Mouse (Mus musculus) limb, embryonic 12.5 days (tissue): Measurements from ENCODE around the gene Tsx. TPM values are rescaled to one million over a fixed set of nuclear protein-coding genes. Genes with fewer than 3 reads are reported as not detected.
"Not testable (repeated sequence)": the region's sequence is repeated elsewhere in the genome, so short reads cannot be mapped to it uniquely, and the experiment has no call there.

ENCODE experiments used
- ATAC-seq: fragments of 200-750 bp; cut with Nextera tagmentation; 2 replicates; pipeline ENCODE4 v1.8.0; 2017; ENCODE audit warnings: low read depth, moderate TSS enrichment; ENCODE audit not compliant: insufficient number of reproducible peaks, insufficient read depth, low FRiP score, low TSS enrichment
- H3K27ac ChIP-seq: fragments of 300-500 bp; sonication (generic); 2 replicates; pipeline ENCODE4 v1.5.1; 2016; ENCODE audit warnings: mild to moderate bottlenecking, moderate library complexity
- H3K27me3 ChIP-seq: fragments of 300-500 bp; sonication (generic); 2 replicates; pipeline ENCODE4 v1.6.1; 2016; ENCODE audit warnings: mild to moderate bottlenecking, moderate library complexity
- H3K36me3 ChIP-seq: fragments of 300-500 bp; sonication (generic); 2 replicates; pipeline ENCODE4 v1.6.1; 2016; ENCODE audit warnings: mild to moderate bottlenecking, moderate library complexity
- H3K4me1 ChIP-seq: fragments of 300-500 bp; sonication (generic); replicated peaks from 2 replicates; pipeline ENCODE4 v1.6.1; 2016
- H3K4me2 ChIP-seq: fragments of 300-500 bp; sonication (generic); 2 replicates; pipeline ENCODE4 v1.6.1; 2016; ENCODE audit warnings: mild to moderate bottlenecking, moderate library complexity
- H3K4me3 ChIP-seq: fragments of 300-500 bp; sonication (generic); replicated peaks from 2 replicates; pipeline ENCODE4 v1.5.1; 2016; ENCODE audit warnings: mild to moderate bottlenecking
- H3K9ac ChIP-seq: fragments of 300-500 bp; sonication (generic); replicated peaks from 2 replicates; pipeline ENCODE4 v1.6.1; 2016; ENCODE audit warnings: mild to moderate bottlenecking, moderate library complexity
- H3K9me3 ChIP-seq: fragments of 300-500 bp; sonication (generic); 2 replicates; pipeline ENCODE4 v1.6.1; 2016; ENCODE audit warnings: mild to moderate bottlenecking, moderate library complexity
- WGBS: fragments of 180-500 bp; shearing (Covaris S2); methylation state at CpG from one replicate; pipeline ENCODE4 v1.1.7; 2016; 5-methylcytosine and 5-hydroxymethylcytosine counted together
- polyA plus RNA-seq: library from polyadenylated mRNA; unstranded; fragments of >200 nt; fragmentation: Nextera tagmentation; extraction: Ambion mirVana; gene quantifications from 2 replicates; pipeline ENCODE4 v1.2.1, GENCODE M21; 2016

Gene Tsx
- polyA plus RNA-seq, 1 experiment from 2014 or later: 0.79 TPM

DNA sequence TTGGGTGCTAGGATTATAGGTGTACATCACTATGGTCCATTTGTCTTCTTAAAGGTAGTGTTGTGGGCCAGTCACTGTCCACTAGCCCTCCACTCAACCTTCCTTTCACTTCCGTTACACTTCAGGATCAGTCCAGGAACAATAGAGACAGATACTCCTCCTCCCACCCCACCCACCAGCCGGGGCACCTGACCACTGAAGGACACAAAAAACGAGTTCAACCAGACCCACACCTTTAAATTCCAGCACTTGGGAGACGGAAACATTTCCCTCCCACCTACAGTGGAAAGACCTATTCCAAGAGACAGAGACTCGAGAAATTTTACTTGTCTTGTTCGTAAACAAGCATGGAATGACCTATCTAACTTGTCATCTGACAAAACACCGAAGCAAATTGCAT, 18.0 kb downstream of the Tsx start:
- Histone ChIP-seq H3K4me3 (no peak overlapping the region), H3K27ac (no peak overlapping the region), H3K9ac (no peak overlapping the region), H3K9me3 (no peaks in the 10 kb centered on the region), H3K4me2 (no peak overlapping the region), H3K4me1 (no peaks in the 10 kb centered on the region), H3K27me3 (peaks cover 11% of the 10 kb centered on the region), H3K36me3 (no peaks in the 10 kb centered on the region)
- no peak for ATAC-seq
- 80% methylated on average over 7 of the region's 7 CpGs for WGBS

GRCm38 (mm10) chrX:103438023-103438422, 23.8 kb downstream of the Tsx start:
- ATAC-seq: no peak
- no peak overlapping the region for H3K4me3 ChIP-seq
- H3K27ac ChIP-seq: no peak overlapping the region
- no peaks in the 10 kb centered on the region for H3K4me1 ChIP-seq
- WGBS: 20% methylated on average over 9 of the region's 9 CpGs
- no peaks in the 10 kb centered on the region for H3K36me3 ChIP-seq
- no peak overlapping the region for H3K4me2 ChIP-seq
- no peaks in the 10 kb centered on the region for H3K9me3 ChIP-seq
- H3K27me3 ChIP-seq: peaks cover 33% of the 10 kb centered on the region
- no peak overlapping the region for H3K9ac ChIP-seq

DNA sequence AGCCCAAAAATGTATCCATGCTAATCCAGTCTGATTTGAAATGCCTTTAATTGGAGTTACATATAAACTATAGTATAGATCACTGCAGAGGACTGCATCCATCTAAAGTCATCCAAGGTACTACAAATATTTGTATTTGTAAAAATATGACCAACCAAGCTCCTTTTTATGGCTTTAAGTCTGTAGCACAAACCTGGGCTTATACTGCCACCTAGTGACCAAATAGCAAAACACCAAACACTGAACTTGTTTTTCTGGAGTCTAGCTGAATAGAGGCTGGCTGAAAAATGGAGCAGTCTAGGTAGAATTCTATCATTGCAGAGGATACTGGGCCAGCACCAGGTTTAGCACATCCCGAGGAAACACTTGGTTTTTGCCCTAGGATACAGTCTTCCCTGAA, 26.5 kb downstream of the Tsx start:
- peaks cover 38% of the 10 kb centered on the region for H3K27me3 ChIP-seq
- no peaks in the 10 kb centered on the region for H3K4me1 ChIP-seq
- H3K9ac ChIP-seq: no peak overlapping the region
- 0% methylated on average over 1 of the region's 1 CpGs for WGBS
- H3K27ac ChIP-seq: no peak overlapping the region
- H3K4me2 ChIP-seq: no peak overlapping the region
- ATAC-seq: no peak
- no peak overlapping the region for H3K4me3 ChIP-seq
- no peaks in the 10 kb centered on the region for H3K36me3 ChIP-seq
- H3K9me3 ChIP-seq: no peaks in the 10 kb centered on the region

GRCm38 (mm10) chrX:103443755-103444154, 29.5 kb downstream of the Tsx start:
- no peak overlapping the region for H3K4me2 ChIP-seq
- H3K4me1 ChIP-seq: no peaks in the 10 kb centered on the region
- no peak overlapping the region for H3K9ac ChIP-seq
- H3K27me3 ChIP-seq: peaks cover 40% of the 10 kb centered on the region
- ATAC-seq: no peak
- H3K4me3 ChIP-seq: no peak overlapping the region
- no peak overlapping the region for H3K27ac ChIP-seq
- WGBS: 34% methylated on average over 7 of the region's 7 CpGs
- no peaks in the 10 kb centered on the region for H3K9me3 ChIP-seq
- no peaks in the 10 kb centered on the region for H3K36me3 ChIP-seq

DNA sequence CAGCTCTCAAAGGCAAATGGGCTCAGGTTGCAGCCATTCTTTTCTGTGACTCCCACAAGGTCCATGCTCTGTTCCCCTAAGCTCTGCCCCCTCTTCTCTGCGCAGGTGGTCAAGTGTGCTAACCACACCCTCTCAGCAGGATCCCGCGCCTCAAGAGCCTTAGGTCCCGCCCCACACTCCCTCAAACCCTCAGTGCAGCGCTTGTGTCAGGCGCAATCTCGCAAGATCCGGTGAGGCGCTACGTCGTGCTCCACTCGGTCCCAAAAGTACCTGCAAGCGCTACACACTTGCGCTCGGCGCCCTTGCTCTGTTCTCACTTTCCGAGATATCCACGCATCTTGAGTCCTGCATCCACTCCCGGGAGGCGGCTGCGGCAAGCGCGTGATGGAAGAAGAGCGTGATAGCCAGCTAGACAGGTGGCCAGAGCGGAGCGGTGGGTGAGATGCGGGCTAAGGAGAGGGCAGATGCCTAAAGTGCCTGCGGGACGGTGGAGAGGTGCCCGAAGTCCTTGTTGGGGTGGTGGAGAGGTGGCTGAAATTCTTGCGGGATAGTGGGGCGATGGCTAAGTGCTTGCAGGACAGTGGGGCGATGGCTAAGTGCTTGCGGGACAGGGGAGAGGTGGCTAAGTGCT, 33.4 kb downstream of the Tsx start:
- peak overlapping the region; percentile 72 for H3K4me2 ChIP-seq
- no peaks in the 10 kb centered on the region for H3K4me1 ChIP-seq
- H3K36me3 ChIP-seq: no peaks in the 10 kb centered on the region
- no peak overlapping the region for H3K27ac ChIP-seq
- peak overlapping the region; percentile 5; the same call in 1 of the 2 replicates for H3K9ac ChIP-seq
- peak; percentile 52; the same call in 1 of the 2 replicates for ATAC-seq
- 9% methylated on average over 34 of the region's 34 CpGs for WGBS
- H3K4me3 ChIP-seq: peak overlapping the region; percentile 41
- no peaks in the 10 kb centered on the region for H3K9me3 ChIP-seq
- H3K27me3 ChIP-seq: peaks cover 30% of the 10 kb centered on the region

GRCm38 (mm10) chrX:103448429-103448828, 34.2 kb downstream of the Tsx start:
- WGBS: 54% methylated on average over 12 of the region's 13 CpGs
- H3K27me3 ChIP-seq: peaks cover 30% of the 10 kb centered on the region
- not testable (repeated sequence) for H3K4me1 ChIP-seq, ATAC-seq, H3K9ac ChIP-seq, H3K27ac ChIP-seq, H3K36me3 ChIP-seq, H3K9me3 ChIP-seq
- H3K4me3 ChIP-seq: peak overlapping the region; percentile 41; the same call in 1 of the 2 replicates
- H3K4me2 ChIP-seq: peak overlapping the region; percentile 72; the same call in 1 of the 2 replicates

- H3K9me3 ChIP-seq, H3K4me3 ChIP-seq, ATAC-seq, H3K4me2 ChIP-seq, H3K4me1 ChIP-seq, H3K36me3 ChIP-seq, H3K27ac ChIP-seq, H3K9ac ChIP-seq: not testable (repeated sequence)
- H3K27me3 ChIP-seq: peaks cover 30% of the 10 kb centered on the region
- 73% methylated on average over 20 of the region's 27 CpGs for WGBS
These were observed 34.9 kb downstream of the Tsx start for GRCm38 (mm10) chrX:103448943-103449722.

DNA sequence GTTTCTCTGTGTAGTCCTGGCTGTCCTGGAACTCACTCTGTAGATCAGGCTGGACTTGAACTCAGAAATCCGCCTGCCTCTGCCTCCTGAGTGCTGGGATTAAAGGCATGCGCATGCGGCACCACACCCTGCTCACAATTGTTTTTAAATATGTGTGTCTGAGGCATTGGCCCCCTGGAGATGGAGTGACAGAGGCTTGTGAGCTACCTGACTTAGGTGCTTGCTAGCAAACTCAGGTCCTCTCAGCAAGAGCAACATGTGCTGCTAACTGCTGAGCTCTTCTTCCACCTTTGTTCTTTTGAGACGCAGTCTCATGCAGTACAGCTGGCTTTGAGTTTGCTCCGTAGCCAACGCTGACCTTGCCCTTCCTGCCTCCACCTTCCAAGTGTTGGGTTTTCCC, 38.5 kb downstream of the Tsx start:
- Histone ChIP-seq H3K36me3 (no peaks in the 10 kb centered on the region), H3K4me2 (no peak overlapping the region), H3K27me3 (peaks cover 11% of the 10 kb centered on the region), H3K4me3 (no peak overlapping the region), H3K27ac (no peak overlapping the region), H3K9me3 (no peaks in the 10 kb centered on the region), H3K4me1 (no peaks in the 10 kb centered on the region), H3K9ac (no peak overlapping the region)
- 83% methylated on average over 6 of the region's 6 CpGs for WGBS
- no peak for ATAC-seq

DNA sequence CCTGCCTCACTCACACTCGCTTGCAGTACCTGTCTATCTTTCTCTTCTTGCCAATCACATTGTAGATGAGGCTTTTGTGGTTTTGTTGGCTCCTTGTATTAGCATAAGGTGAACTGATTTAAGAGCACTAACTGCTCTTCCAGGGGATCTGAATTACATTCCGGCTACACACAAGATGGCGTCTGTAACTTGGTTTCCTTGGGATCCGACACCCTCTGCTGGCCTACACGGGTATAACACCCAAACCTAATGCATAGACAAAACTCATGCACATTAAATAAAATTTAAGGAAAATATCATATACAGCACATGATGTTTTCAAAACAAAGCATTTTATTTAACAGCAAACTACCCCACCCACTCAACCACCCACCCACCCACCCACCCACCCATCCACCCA, 45.8 kb downstream of the Tsx start:
- Histone ChIP-seq H3K9ac (no peak overlapping the region), H3K27me3 (no peaks in the 10 kb centered on the region), H3K4me3 (no peak overlapping the region), H3K27ac (no peak overlapping the region), H3K4me2 (no peak overlapping the region), H3K4me1 (no peaks in the 10 kb centered on the region), H3K9me3 (no peaks in the 10 kb centered on the region), H3K36me3 (no peaks in the 10 kb centered on the region)
- ATAC-seq: no peak
- 69% methylated on average over 5 of the region's 5 CpGs for WGBS

DNA sequence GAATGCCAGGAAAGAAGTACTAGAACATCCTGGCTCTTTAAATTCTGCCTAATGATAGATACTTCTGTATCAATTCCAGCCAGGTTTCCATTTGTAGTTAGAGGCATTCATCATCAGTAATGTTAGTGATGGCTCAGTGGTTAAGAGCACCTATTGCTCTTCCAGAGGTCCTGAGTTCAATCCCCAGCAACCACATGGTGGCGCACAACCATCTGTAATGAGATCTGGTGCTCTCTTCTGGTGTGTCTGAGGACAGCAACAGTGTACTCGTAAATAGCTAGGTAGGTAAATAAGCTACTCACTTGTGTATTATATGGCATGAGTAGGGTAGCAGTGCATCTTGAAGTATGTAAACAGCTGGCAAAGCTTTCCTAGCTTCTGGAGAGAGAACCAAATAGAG, 54.7 kb downstream of the Tsx start:
- H3K4me3 ChIP-seq: no peak overlapping the region
- H3K9ac ChIP-seq: no peak overlapping the region
- no peaks in the 10 kb centered on the region for H3K36me3 ChIP-seq
- no peak overlapping the region for H3K4me2 ChIP-seq
- no peak overlapping the region for H3K27ac ChIP-seq
- no peak for ATAC-seq
- H3K4me1 ChIP-seq: no peaks in the 10 kb centered on the region
- 83% methylated on average over 2 of the region's 2 CpGs for WGBS
- no peaks in the 10 kb centered on the region for H3K27me3 ChIP-seq
- H3K9me3 ChIP-seq: no peaks in the 10 kb centered on the region

GRCm38 (mm10) chrX:103472346-103472745, 58.1 kb downstream of the Tsx start:
- Histone ChIP-seq H3K27me3 (no peaks in the 10 kb centered on the region), H3K36me3 (no peaks in the 10 kb centered on the region), H3K27ac (no peak overlapping the region), H3K4me3 (no peak overlapping the region), H3K9me3 (no peaks in the 10 kb centered on the region), H3K4me1 (no peaks in the 10 kb centered on the region), H3K9ac (no peak overlapping the region), H3K4me2 (no peak overlapping the region)
- WGBS: 82% methylated on average over 3 of the region's 3 CpGs
- ATAC-seq: no peak
